In the genomic region with DNA sequence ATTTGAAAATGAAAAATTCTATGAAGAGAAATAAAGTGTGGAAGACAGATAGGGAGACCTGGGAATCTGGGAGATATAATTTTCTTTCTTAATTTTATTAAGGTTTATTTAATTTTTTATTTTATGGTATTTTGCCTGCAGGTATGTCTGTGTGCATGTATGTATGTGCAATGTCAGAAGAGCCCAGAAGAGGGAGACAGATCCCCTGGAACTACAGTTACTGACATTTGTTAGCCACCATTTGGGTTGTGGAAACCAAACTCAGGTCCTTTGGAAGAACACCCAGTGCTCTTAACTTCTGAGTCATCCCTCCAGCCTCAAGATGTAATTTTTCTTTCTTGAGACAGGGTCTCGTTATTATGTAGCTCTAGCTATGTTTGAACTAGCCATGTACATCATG, we compare ENCODE assay signal across 23 mouse cellular contexts. TPM values are rescaled to one million over a fixed set of nuclear protein-coding genes. Genes with fewer than 3 reads are reported as not detected.
DNase-seq lines count a peak whose midpoint lies in the region; ATAC-seq and TF ChIP-seq lines count a peak whose summit lies in the region.
"Had no signal": no experiment of that assay in that cellular context is flagged by ENCODE, and none has a peak within 500 bp of the region (broad histone marks: within the 10 kb centered on the region; RNA-seq: fewer than 3 reads in every experiment).

No protein-coding gene starts in this region.

- TF ChIP-seq CTCF in layer of hippocampus, adult 2 months (conservative IDR thresholded peaks at IDR 0.05) = peak; percentile 63

- no peak for ATAC-seq in CD4-positive, CD25-positive, alpha-beta regulatory T cell, adult 4 months
- ATAC-seq: intestine, embryonic 15.5 days had no signal

- H3K36me3 ChIP-seq in ES-E14 (ENCODE audit: control insufficient read depth, insufficient read depth, low read length, poor library complexity, severe bottlenecking) = no peaks in the 10 kb centered on the region
- H3K36me3 ChIP-seq: forebrain, embryonic 12.5 days; heart, embryonic 10.5 days; intestine, embryonic 15.5 days; stomach, embryonic 15.5 days had no signal

- no peaks in the 10 kb centered on the region; a peak in 1 of 4 replicates for H3K4me1 ChIP-seq in ES-E14 (ENCODE audit: control insufficient read depth in 2 of 2, insufficient read depth in 2 of 2, low read length in 2 of 2, poor library complexity in 1 of 2)
- H3K4me1 ChIP-seq: intestine, embryonic 15.5 days had no signal

- H3K4me3 ChIP-seq in layer of hippocampus, adult 2 months = no peak overlapping the region
- no peak overlapping the region for H3K4me3 ChIP-seq in ES-E14 (ENCODE audit: insufficient read depth in 1 of 2, low read depth in 1 of 2, low read length in 2 of 2, poor library complexity in 1 of 2, severe bottlenecking in 1 of 2)
- H3K4me3 ChIP-seq: forebrain, embryonic 12.5 days; heart, embryonic 10.5 days; intestine, embryonic 15.5 days; stomach, embryonic 15.5 days had no signal

- no peak overlapping the region for H3K9ac ChIP-seq in ES-E14 (ENCODE audit: insufficient read depth, low read depth, low read length, poor library complexity, severe bottlenecking)
- H3K9ac ChIP-seq: forebrain, embryonic 12.5 days; intestine, embryonic 15.5 days; stomach, embryonic 15.5 days had no signal

- in situ Hi-C loops in ES-E14 (cut with MboI; ENCODE audit: low sequenced_read_pairs in 2 of 2, unreplicated experiment in 2 of 2) = loop anchor here (10.0 to 25.0 kb wide), 4 partner anchors 254 to 591 kb away; no protein-coding TSS in a partner anchor

- no peak overlapping the region for H3K27ac ChIP-seq in layer of hippocampus, adult 2 months
- no peak overlapping the region for H3K27ac ChIP-seq in ES-E14 (ENCODE audit: insufficient read depth, low read depth, low read length, poor library complexity, severe bottlenecking)
- H3K27ac ChIP-seq: forebrain, embryonic 12.5 days; heart, embryonic 10.5 days; intestine, embryonic 15.5 days; stomach, embryonic 15.5 days had no signal

- DNase-seq in CD4-positive, CD25-positive, alpha-beta regulatory T cell, adult 2 months (ENCODE audit: low read depth, low spot score) = peak; percentile 36
- DNase-seq in layer of hippocampus, adult 2 months (ENCODE audit: low spot score in 2 of 2) = no peak
- no peak for DNase-seq in layer of hippocampus, adult 18-20 months (ENCODE audit: low spot score in 2 of 2)
- no peak for DNase-seq in ES-E14 (ENCODE audit: low read depth, low spot score)
- DNase-seq in mesoderm, embryonic 11.5 days (ENCODE audit: low read depth, low spot score) = peak; percentile 6
- no peak for DNase-seq in adrenal gland, adult 8-10 months
- DNase-seq in heart, adult 9 months (ENCODE audit: low spot score in 2 of 2) = no peak
- DNase-seq: adrenal gland, postnatal 10 days; cerebellum, postnatal 10 days; kidney, postnatal 4 days; lung, postnatal 10 days; midbrain, embryonic 14.5 days; thymus, postnatal 14 days had no signal

- no peaks in the 10 kb centered on the region for H3K9me3 ChIP-seq in ES-E14 (ENCODE audit: control insufficient read depth, insufficient read depth, low read depth, low read length)
- H3K9me3 ChIP-seq: forebrain, embryonic 12.5 days; heart, embryonic 10.5 days; intestine, embryonic 15.5 days; stomach, embryonic 15.5 days had no signal

TF ChIP-seq in ES-E14, 5 proteins besides CTCF, POLR2A, EP300 and RAD21:
- TF ChIP-seq ZC3H11A (IDR thresholded peaks at IDR 0.05; ENCODE audit: borderline replicate concordance, low read depth, low read length) (peak; percentile 82; the same call in 1 of the 2 replicates), ZNF384 (IDR thresholded peaks at IDR 0.05; ENCODE audit: low read depth, low read length) (no peak), MAFK (IDR thresholded peaks at IDR 0.05; ENCODE audit: insufficient read depth, low read depth, low read length) (no peak)

RNA-seq across cellular contexts. Expression of gene Sox21, which starts 15.9 kb away (rescaled TPM):
- polyA plus RNA-seq in CD4-positive, CD25-positive, alpha-beta regulatory T cell, adult 4 months (2017; shearing (Covaris generic)) = not detected
- 1 to 10 TPM; 7.6 to 9.7 TPM for total RNA-seq in layer of hippocampus, adult 2 months (2021)
- total RNA-seq in layer of hippocampus, adult 18-20 months (2021) = 10 to 100 TPM; 10.7 to 12.5 TPM
- 0.94 and 1.8 TPM in 2 replicates for total RNA-seq in ES-E14 (2012; rRNA removed)
- total RNA-seq in adrenal gland, adult 8-10 months (2022) = under 1 TPM in 3 of 4 experiments, not detected in 1; 0.09 to 0.17 (median 0.17) TPM
- total RNA-seq: adrenal gland, postnatal 10 days; gastrocnemius, adult 8-10 months; hematopoietic stem cell, adult 5-6 weeks had no signal

RNA-seq across cellular contexts. Expression of gene Gm9376, which starts 45.9 kb away (rescaled TPM):
- polyA plus RNA-seq in CD4-positive, CD25-positive, alpha-beta regulatory T cell, adult 4 months (2017; shearing (Covaris generic)) = not detected
- not detected for total RNA-seq in layer of hippocampus, adult 2 months (2021)
- not detected for total RNA-seq in layer of hippocampus, adult 18-20 months (2021)
- total RNA-seq in ES-E14 (2012; rRNA removed) = not detected in 2 replicates
- not detected for total RNA-seq in adrenal gland, adult 8-10 months (2022)
- total RNA-seq: adrenal gland, postnatal 10 days; gastrocnemius, adult 8-10 months; hematopoietic stem cell, adult 5-6 weeks had no signal
- polyA plus RNA-seq: embryonic facial prominence, embryonic 14.5 days; forebrain, embryonic 12.5 days; heart, embryonic 10.5 days; intestine, embryonic 15.5 days; limb, embryonic 14.5 days; midbrain, embryonic 14.5 days; small intestine, adult 2 months; stomach, embryonic 15.5 days had no signal

Comparison
In these comparisons a context has a peak if more than half of its experiments do, and no peak if none do; other contexts are left out.
1. DNase-seq: peak in CD4-positive, CD25-positive, alpha-beta regulatory T cell, adult 2 months (single experiment) and mesoderm, embryonic 11.5 days (single experiment); none in layer of hippocampus, adult 2 months (0 of 2), layer of hippocampus, adult 18-20 months (0 of 2), ES-E14 (single experiment), adrenal gland, adult 8-10 months (single experiment) and heart, adult 9 months (0 of 2).